Mouse (Mus musculus) heart, embryonic 14.5 days (tissue): ENCODE data around the gene Ube2h. TPM values are rescaled to one million over a fixed set of nuclear protein-coding genes. Genes with fewer than 3 reads are reported as not detected.

ENCODE experiments used
- ATAC-seq: fragments of 200-750 bp; cut with Nextera tagmentation; 2 replicates; pipeline ENCODE4 v1.8.0; 2017; ENCODE audit warnings: low read depth, moderate TSS enrichment; ENCODE audit not compliant: insufficient number of reproducible peaks, insufficient read depth, low FRiP score
- H3K27ac ChIP-seq, 2 experiments: fragments of 200-500 bp in 1 of 2; fragments of 300-500 bp in 1 of 2; sonication (generic) in 1 of 2; replicated peaks in 1 of 2; 2 replicates each; pipeline ENCODE4 v1.5.1; 2012 to 2014; ENCODE audit warnings: low read depth in 2 of 2, low read length in 2 of 2, control low read depth in 1 of 2, mild to moderate bottlenecking in 1 of 2, mixed read lengths in 1 of 2; ENCODE audit not compliant: control insufficient read depth in 1 of 2, insufficient read depth in 1 of 2
- H3K27me3 ChIP-seq: fragments of 300-500 bp; sonication (generic); 2 replicates; pipeline ENCODE4 v1.6.1; 2014; ENCODE audit warnings: mild to moderate bottlenecking, low read length, control low read depth; ENCODE audit not compliant: control insufficient read depth, insufficient read depth
- H3K36me3 ChIP-seq: fragments of 300-500 bp; sonication (generic); 2 replicates; pipeline ENCODE4 v1.6.1; 2014; ENCODE audit warnings: mild to moderate bottlenecking, control low read depth, low read length, mixed read lengths; ENCODE audit not compliant: control insufficient read depth, insufficient read depth
- H3K4me1 ChIP-seq, 2 experiments: fragments of 200-500 bp in 1 of 2; fragments of 300-500 bp in 1 of 2; sonication (generic) in 1 of 2; 2 replicates each; pipeline ENCODE4 v1.6.1; 2012 to 2014; ENCODE audit warnings: low read length in 2 of 2, control low read depth in 1 of 2, mixed read lengths in 1 of 2; ENCODE audit not compliant: control insufficient read depth in 2 of 2, insufficient read depth in 2 of 2
- H3K4me2 ChIP-seq: fragments of 300-500 bp; sonication (generic); 2 replicates; pipeline ENCODE4 v1.6.1; 2014; ENCODE audit warnings: mild to moderate bottlenecking, low read length
- H3K4me3 ChIP-seq, 2 experiments: fragments of 200-500 bp in 1 of 2; fragments of 300-500 bp in 1 of 2; sonication (generic) in 1 of 2; 2 replicates each; pipeline ENCODE4 v1.5.1; 2012 to 2014; ENCODE audit warnings: low read length in 2 of 2, mild to moderate bottlenecking in 2 of 2, control low read depth in 1 of 2, low read depth in 1 of 2, moderate library complexity in 1 of 2; ENCODE audit not compliant: control insufficient read depth in 1 of 2, insufficient read depth in 1 of 2
- H3K9ac ChIP-seq: fragments of 300-500 bp; sonication (generic); 2 replicates; pipeline ENCODE4 v1.6.1; 2014; ENCODE audit warnings: mild to moderate bottlenecking, low read length
- H3K9me3 ChIP-seq: fragments of 300-500 bp; sonication (generic); 2 replicates; pipeline ENCODE4 v1.6.1; 2016; ENCODE audit warnings: low read length, control low read depth; ENCODE audit not compliant: control insufficient read depth
- WGBS: fragments of 180-500 bp; shearing (Covaris S2); extraction: QIAGEN DNeasy Blood & Tissue Kit; methylation state at CpG from one replicate; pipeline ENCODE4 v1.1.7; 2014; 5-methylcytosine and 5-hydroxymethylcytosine counted together
- polyA plus RNA-seq: library from polyadenylated mRNA; unstranded; fragments of >200 nt; fragmentation: Nextera tagmentation; extraction: Ambion mirVana; gene quantifications from 2 replicates; pipeline ENCODE4 v1.2.1, GENCODE M21; 2014

The Ube2h gene
- polyA plus RNA-seq, 1 experiment from 2014 or later: 65.7 TPM

- Histone ChIP-seq H3K36me3 (no peaks in the 10 kb centered on the region), H3K4me2 (no peak overlapping the region; the same call in 1 of the 2 replicates), H3K9ac (peak overlapping the region; percentile 40; the same call in 1 of the 2 replicates), H3K4me1 (peaks cover 14 to 18% of the 10 kb centered on the region in 2 experiments; a peak in 3 of 4 replicates), H3K27me3 (no peaks in the 10 kb centered on the region), H3K27ac (peak overlapping the region; percentile 65 to 73), H3K4me3 (no peak overlapping the region), H3K9me3 (no peaks in the 10 kb centered on the region)
- ATAC-seq: no peak
- 41% methylated on average over 4 of the region's 4 CpGs for WGBS
These were observed 36.0 kb upstream of the Ube2h start for GRCm38 (mm10) chr6:30340231-30340873.

- Histone ChIP-seq H3K27me3 (no peaks in the 10 kb centered on the region), H3K27ac (peak overlapping the region; percentile 7 to 57), H3K9me3 (no peaks in the 10 kb centered on the region), H3K4me1 (peaks cover 14 to 23% of the 10 kb centered on the region in 2 experiments; a peak in 3 of 4 replicates), H3K4me3 (no peak overlapping the region; a peak in 1 of 4 replicates), H3K9ac (0 out of 2 replicates have a peak overlapping the region, but pooled peaks have one; percentile 38), H3K36me3 (no peaks in the 10 kb centered on the region), H3K4me2 (peak overlapping the region; percentile 48)
- WGBS: 6% methylated on average over 5 of the region's 5 CpGs
- peak; percentile 81 for ATAC-seq
These were observed 32.6 kb upstream of the Ube2h start for GRCm38 (mm10) chr6:30336912-30337311.

- 67% methylated on average over 4 of the region's 4 CpGs for WGBS
- Histone ChIP-seq H3K27me3 (no peaks in the 10 kb centered on the region), H3K4me2 (no peak overlapping the region), H3K9ac (no peak overlapping the region), H3K4me3 (no peak overlapping the region), H3K27ac (no peak overlapping the region), H3K9me3 (no peaks in the 10 kb centered on the region), H3K4me1 (peaks cover 5 to 14% of the 10 kb centered on the region in 2 experiments; a peak in 3 of 4 replicates), H3K36me3 (no peaks in the 10 kb centered on the region)
- ATAC-seq: no peak
These were observed 27.9 kb upstream of the Ube2h start for GRCm38 (mm10) chr6:30332262-30332661.

- peaks cover 0 to 10% of the 10 kb centered on the region in 2 experiments; a peak in 1 of 4 replicates for H3K4me1 ChIP-seq
- no peaks in the 10 kb centered on the region for H3K27me3 ChIP-seq
- WGBS: 68% methylated on average over 5 of the region's 5 CpGs
- no peak for ATAC-seq
- H3K4me3 ChIP-seq: no peak overlapping the region
- no peak overlapping the region for H3K4me2 ChIP-seq
- H3K36me3 ChIP-seq: no peaks in the 10 kb centered on the region
- H3K27ac ChIP-seq: no peak overlapping the region
- H3K9ac ChIP-seq: no peak overlapping the region
- H3K9me3 ChIP-seq: no peaks in the 10 kb centered on the region
These were observed 26.4 kb upstream of the Ube2h start for GRCm38 (mm10) chr6:30330706-30331105.

GRCm38 (mm10) chr6:30325932-30326501 lies 21.7 kb upstream of the Ube2h start:
- Histone ChIP-seq H3K36me3 (no peaks in the 10 kb centered on the region), H3K4me3 (no peak overlapping the region)
- WGBS: 57% methylated on average over 4 of the region's 4 CpGs

GRCm38 (mm10) chr6:30321002-30321401 lies 16.7 kb upstream of the Ube2h start:
- 51% methylated on average over 4 of the region's 4 CpGs for WGBS
- Histone ChIP-seq H3K4me3 (no peak overlapping the region), H3K36me3 (no peaks in the 10 kb centered on the region), H3K4me1 (no peaks in the 10 kb centered on the region; a peak in 1 of 4 replicates), H3K9ac (no peak overlapping the region), H3K27me3 (no peaks in the 10 kb centered on the region), H3K9me3 (no peaks in the 10 kb centered on the region), H3K4me2 (no peak overlapping the region), H3K27ac (no peak overlapping the region)
- no peak for ATAC-seq

More at GRCm38 (mm10) chr6:30325932-30326501, 21.7 kb upstream of the Ube2h start:
- H3K9ac ChIP-seq: no peak overlapping the region
- H3K9me3 ChIP-seq: no peaks in the 10 kb centered on the region
- peak overlapping the region in 1 of 2 experiments; percentile 44; a peak in 1 of 4 replicates for H3K27ac ChIP-seq
- H3K27me3 ChIP-seq: no peaks in the 10 kb centered on the region
- ATAC-seq: no peak
- H3K4me2 ChIP-seq: no peak overlapping the region
- peaks cover 0 to 4% of the 10 kb centered on the region in 2 experiments; a peak in 1 of 4 replicates for H3K4me1 ChIP-seq

- no peaks in the 10 kb centered on the region for H3K36me3 ChIP-seq
- no peak overlapping the region for H3K4me2 ChIP-seq
- no peaks in the 10 kb centered on the region for H3K27me3 ChIP-seq
- H3K4me3 ChIP-seq: no peak overlapping the region
- no peaks in the 10 kb centered on the region for H3K4me1 ChIP-seq
- no peak overlapping the region for H3K9ac ChIP-seq
- H3K27ac ChIP-seq: no peak overlapping the region
- 72% methylated on average over 5 of the region's 5 CpGs for WGBS
- no peak for ATAC-seq
- no peaks in the 10 kb centered on the region for H3K9me3 ChIP-seq
These were observed 14.9 kb upstream of the Ube2h start for GRCm38 (mm10) chr6:30319216-30319615.
